Mouse (Mus musculus) C2C12 (cell line): ENCODE results near the gene Fzd2. TPM values are rescaled to one million over a fixed set of nuclear protein-coding genes. Genes with fewer than 3 reads are reported as not detected.
A peak's percentile ranks its signal among the peaks of the same experiment; 100 is the strongest.

Experiments
- H3K27me3 ChIP-seq: one replicate; pipeline ENCODE4 v1.6.1; 2011; ENCODE audit not compliant: control insufficient read depth, insufficient read depth, insufficient read length
- H3K36me3 ChIP-seq: one replicate; pipeline ENCODE4 v1.6.1; 2011; ENCODE audit not compliant: control insufficient read depth, insufficient read depth
- H3K4me3 ChIP-seq: one replicate; pipeline ENCODE4 v1.5.1; 2011; ENCODE audit warnings: mild to moderate bottlenecking, control low read depth; ENCODE audit not compliant: poor library complexity, insufficient read depth, severe bottlenecking
- H3K79me2 ChIP-seq: one replicate; pipeline ENCODE4 v1.6.1; 2011; ENCODE audit not compliant: control insufficient read depth, insufficient read depth
- H3K79me3 ChIP-seq: one replicate; pipeline ENCODE4 v1.6.1; 2011; ENCODE audit warnings: low read depth, control low read depth
- H3ac ChIP-seq: one replicate; pipeline ENCODE3; 2011; ENCODE audit warnings: low read depth; ENCODE audit not compliant: control insufficient read depth, insufficient read length
- CEBPB ChIP-seq: IDR thresholded peaks from one replicate; pipeline ENCODE4 v1.6.1; 2011; ENCODE audit warnings: low read depth, mild to moderate bottlenecking, control low read depth, moderate library complexity
- CTCF ChIP-seq: IDR thresholded peaks from one replicate; pipeline ENCODE4 v1.5.1; 2011; ENCODE audit not compliant: control insufficient read depth, insufficient read depth, insufficient read length
- FOSL1 ChIP-seq: IDR thresholded peaks from one replicate; pipeline ENCODE4 v1.8.0; 2011; ENCODE audit warnings: mild to moderate bottlenecking, low read length; ENCODE audit not compliant: poor library complexity, insufficient read depth, severe bottlenecking
- MAX ChIP-seq: IDR thresholded peaks from one replicate; pipeline ENCODE4 v1.6.1; 2011; ENCODE audit warnings: mild to moderate bottlenecking, control low read depth
- MYOD1 ChIP-seq: IDR thresholded peaks from one replicate; pipeline ENCODE4 v1.6.1; 2011; ENCODE audit warnings: low read depth; ENCODE audit not compliant: control insufficient read depth, insufficient read length
- MYOG ChIP-seq: IDR thresholded peaks from one replicate; pipeline ENCODE4 v1.6.1; 2011; ENCODE audit not compliant: control insufficient read depth, insufficient read length; ENCODE audit errors: extremely low read depth
- USF1 ChIP-seq: IDR thresholded peaks from one replicate; pipeline ENCODE4 v1.6.1; 2011; ENCODE audit warnings: low read depth, mild to moderate bottlenecking, control low read depth, moderate library complexity
- polyA plus RNA-seq: library from polyadenylated mRNA; unstranded; fragments of >200 nt; fragmentation: generic; extraction: Trizol; gene quantifications from one replicate; pipeline ENCODE4 v1.2.1, GENCODE M21; 2012; ENCODE audit warnings: missing spikeins

The Fzd2 gene
- polyA plus RNA-seq, 1 experiment, result 42.1 TPM

DNA sequence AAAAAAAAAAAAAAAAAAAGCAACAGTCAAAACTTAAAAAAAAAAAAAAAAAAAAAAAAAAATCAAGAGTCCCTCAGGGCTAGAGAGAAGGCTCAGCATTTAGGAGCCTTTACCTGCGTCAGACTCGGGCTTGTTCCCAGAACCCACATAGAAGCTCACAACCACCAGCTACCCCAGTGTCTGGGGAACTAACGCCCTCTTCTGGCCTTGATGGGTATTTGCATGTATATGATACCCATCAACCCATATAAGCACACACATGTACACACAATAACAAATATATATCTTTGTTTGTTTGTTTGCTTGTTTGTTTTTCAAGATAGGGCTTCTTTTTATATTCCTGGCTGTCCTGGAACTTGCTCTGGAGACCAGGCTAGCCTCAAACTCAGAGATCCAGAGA lies 16.6 kb upstream of the Fzd2 start:
- Histone ChIP-seq H3K79me3 (no peaks in the 10 kb centered on the region), H3K4me3 (no peak overlapping the region), H3K27me3 (no peaks in the 10 kb centered on the region), H3ac (no peak overlapping the region), H3K79me2 (no peaks in the 10 kb centered on the region), H3K36me3 (no peaks in the 10 kb centered on the region)
- TF ChIP-seq MYOD1 (no peak), CEBPB (no peak), MYOG (no peak), FOSL1 (no peak), USF1 (no peak), CTCF (no peak)

GRCm38 (mm10) chr11:102595341-102595820 lies 8.8 kb upstream of the Fzd2 start:
- Histone ChIP-seq H3K4me3 (no peak overlapping the region), H3K79me3 (no peaks in the 10 kb centered on the region), H3K27me3 (no peaks in the 10 kb centered on the region), H3ac (no peak overlapping the region), H3K79me2 (no peaks in the 10 kb centered on the region), H3K36me3 (no peaks in the 10 kb centered on the region)
- TF ChIP-seq USF1 (no peak), FOSL1 (no peak), MYOG (no peak), MYOD1 (no peak)

DNA sequence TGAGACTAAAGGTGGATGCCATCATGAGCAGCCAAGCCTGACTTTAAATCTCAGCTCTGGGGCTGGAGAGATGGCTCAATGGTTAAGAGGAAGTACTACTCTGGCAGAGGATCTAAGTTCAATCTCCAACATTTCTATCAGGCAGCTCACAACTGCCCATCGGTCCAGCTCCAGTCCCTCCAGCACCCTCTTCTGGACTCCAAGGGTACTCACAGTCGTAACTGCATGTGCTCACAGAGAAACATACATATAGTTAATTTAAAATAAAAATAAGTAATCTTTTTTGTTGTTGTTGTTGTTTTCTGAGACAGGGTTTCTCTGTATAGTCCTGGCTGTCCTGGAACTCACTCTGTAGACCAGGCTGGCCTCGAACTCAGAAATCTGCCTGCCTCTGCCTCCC lies 4.3 kb upstream of the Fzd2 start:
- no peak overlapping the region for H3ac ChIP-seq
- no peaks in the 10 kb centered on the region for H3K27me3 ChIP-seq
- no peak for TF ChIP-seq CEBPB

DNA sequence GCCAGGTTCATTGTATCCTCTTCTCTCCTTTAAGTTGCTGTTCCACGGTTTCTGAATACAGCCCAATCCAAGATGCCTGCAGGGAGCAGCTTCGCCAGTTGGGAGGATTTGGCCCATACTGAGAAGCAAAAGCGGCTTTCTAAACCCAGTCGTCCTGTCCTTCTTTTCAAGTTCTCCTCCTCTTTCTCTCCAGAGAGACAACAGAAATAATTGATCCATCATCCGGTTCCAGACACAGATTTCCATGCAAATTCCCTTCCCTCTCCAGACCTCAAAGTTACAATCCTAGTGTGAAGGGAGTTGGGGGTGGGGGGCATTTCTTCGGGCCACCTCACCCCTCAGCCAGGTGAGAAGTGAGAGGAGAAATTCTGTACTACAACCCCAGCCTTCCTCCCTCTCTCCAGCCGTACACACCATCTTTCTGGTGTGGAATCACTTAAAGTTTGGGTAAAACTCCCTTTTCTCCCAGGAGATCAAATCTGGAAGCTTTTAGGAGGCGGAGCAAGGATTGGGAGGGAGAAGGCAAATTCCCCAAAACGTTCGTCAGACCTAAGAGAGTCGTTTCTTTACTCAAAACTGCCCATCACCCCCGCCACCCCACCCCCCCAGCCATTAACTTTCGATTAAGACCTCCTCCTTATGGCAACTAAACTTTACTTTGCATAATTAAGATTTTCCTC lies 1.2 kb upstream of the Fzd2 start:
- H3K27me3 ChIP-seq, result no peaks in the 10 kb centered on the region
- H3K79me3 ChIP-seq, result peaks cover 17% of the 10 kb centered on the region
- peak overlapping the region; percentile 46 for H3ac ChIP-seq
- peaks cover 30% of the 10 kb centered on the region for H3K79me2 ChIP-seq
- H3K4me3 ChIP-seq, result peak overlapping the region; percentile 34
- TF ChIP-seq CEBPB (no peak), CTCF (no peak), MAX (no peak), USF1 (no peak), MYOD1 (no peak), FOSL1 (no peak), MYOG (no peak)
- H3K36me3 ChIP-seq, result peaks cover 18% of the 10 kb centered on the region

More for the DNA sequence above, 4.3 kb upstream of the Fzd2 start:
- Histone ChIP-seq H3K79me2 (peaks cover 5% of the 10 kb centered on the region), H3K36me3 (no peaks in the 10 kb centered on the region), H3K79me3 (no peaks in the 10 kb centered on the region), H3K4me3 (no peak overlapping the region)

GRCm38 (mm10) chr11:102603496-102603850 lies 723 bp upstream of the Fzd2 start:
- peaks cover 30% of the 10 kb centered on the region for H3K79me2 ChIP-seq
- H3K4me3 ChIP-seq, result peak overlapping the region; percentile 34
- TF ChIP-seq CEBPB, result peak; percentile 19
- TF ChIP-seq MAX, result no peak
- peaks cover 17% of the 10 kb centered on the region for H3K79me3 ChIP-seq
- H3K27me3 ChIP-seq, result no peaks in the 10 kb centered on the region
- peaks cover 18% of the 10 kb centered on the region for H3K36me3 ChIP-seq
- peak overlapping the region; percentile 6 for H3ac ChIP-seq

GRCm38 (mm10) chr11:102604777-102605552 lies 769 bp downstream of the Fzd2 start:
- TF ChIP-seq FOSL1 (no peak), MAX (peak; percentile 12), CTCF (peak; percentile 51)
- Histone ChIP-seq H3K4me3 (peak overlapping the region; percentile 57), H3K36me3 (peaks cover 18% of the 10 kb centered on the region), H3K79me3 (peaks cover 17% of the 10 kb centered on the region), H3K27me3 (no peaks in the 10 kb centered on the region), H3ac (peak overlapping the region; percentile 66), H3K79me2 (peaks cover 30% of the 10 kb centered on the region)
